Mouse (Mus musculus) NIH3T3 (cell line): Measurements from ENCODE around the gene E130208F15Rik.

Source experiments
- DNase-seq: peaks from one replicate; pipeline ENCODE4 v3.0.0-alpha.2; 2012; ENCODE audit warnings: low read depth

E130208F15Rik gene

DNA sequence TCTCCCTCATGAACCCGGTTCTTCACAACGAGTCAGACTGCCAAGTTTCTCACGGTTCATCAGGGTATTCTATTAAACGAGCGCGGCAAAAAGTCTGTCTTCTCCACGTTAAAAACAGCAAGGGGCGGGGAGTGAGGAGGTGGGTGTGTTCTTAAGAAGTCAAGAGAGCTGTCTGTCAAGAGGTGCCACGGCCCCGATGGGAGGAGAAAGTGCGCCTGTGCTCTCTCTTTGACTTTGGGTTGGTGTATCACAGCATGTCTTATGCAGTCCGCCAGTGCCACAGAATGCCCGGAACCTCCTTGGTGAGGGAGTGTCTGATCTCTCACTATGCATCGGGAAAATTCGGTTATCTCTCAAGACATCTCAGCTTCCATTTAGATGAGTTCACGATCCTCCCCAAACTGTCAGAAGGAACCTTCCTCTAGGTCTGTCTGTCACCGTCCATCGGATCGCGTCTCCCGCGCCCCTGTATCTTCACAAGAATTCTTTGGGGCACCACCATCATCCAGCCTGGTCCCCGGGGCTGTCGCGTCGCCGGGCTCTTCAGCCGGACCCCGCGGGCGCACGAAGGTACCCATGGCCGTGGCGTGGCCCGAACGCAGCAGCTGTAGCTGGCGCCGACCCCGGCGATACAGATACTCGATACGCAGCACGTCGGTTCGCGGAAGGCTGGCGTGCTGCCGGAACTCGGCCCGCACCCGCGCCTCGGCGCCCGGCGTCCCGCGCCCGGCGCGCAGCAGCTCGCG, at the start of gene E130208F15Rik:
Gene E130208F15Rik, plus strand, starts transcription at position 202 of the 746 bp plus-strand sequence.
- DNase-seq, result peak; percentile 87

- DNase-seq, result no peak
Measured at GRCm38 (mm10) chr7:30274383-30274782, 47.2 kb upstream of the E130208F15Rik start.

- DNase-seq, result no peak
Measured at GRCm38 (mm10) chr7:30278911-30279310, 42.6 kb upstream of the E130208F15Rik start.

DNA sequence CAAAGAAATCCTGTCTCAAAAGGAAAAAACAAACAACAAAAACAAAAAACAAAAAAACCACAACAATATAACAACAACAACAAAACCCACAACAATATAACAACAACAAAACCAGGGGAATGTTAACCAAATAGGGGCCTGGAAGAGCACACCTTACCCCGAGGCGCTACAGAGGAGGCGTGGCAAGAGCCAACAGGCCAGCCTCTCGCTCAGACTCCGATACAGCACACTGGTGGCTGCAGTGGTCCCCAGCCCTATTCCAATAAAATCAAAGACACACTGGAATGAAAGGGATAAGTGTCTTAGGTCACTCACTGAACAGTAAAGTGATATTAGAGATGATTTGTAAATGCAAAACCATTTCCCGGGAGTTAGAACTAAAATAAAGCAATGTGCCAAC, 42.0 kb upstream of the E130208F15Rik start:
- no peak for DNase-seq

- peak; percentile 98 for DNase-seq
Measured at GRCm38 (mm10) chr7:30279951-30280669, 41.4 kb upstream of the E130208F15Rik start, which contains the start of the genes Thap8 and Wdr62. Gene Thap8 (plus strand): TSS chr7:30280094. Gene Wdr62 (minus strand): TSS chr7:30280419.

GRCm38 (mm10) chr7:30280670-30281138, 40.8 kb upstream of the E130208F15Rik start:
- DNase-seq, result peak; percentile 97

DNA sequence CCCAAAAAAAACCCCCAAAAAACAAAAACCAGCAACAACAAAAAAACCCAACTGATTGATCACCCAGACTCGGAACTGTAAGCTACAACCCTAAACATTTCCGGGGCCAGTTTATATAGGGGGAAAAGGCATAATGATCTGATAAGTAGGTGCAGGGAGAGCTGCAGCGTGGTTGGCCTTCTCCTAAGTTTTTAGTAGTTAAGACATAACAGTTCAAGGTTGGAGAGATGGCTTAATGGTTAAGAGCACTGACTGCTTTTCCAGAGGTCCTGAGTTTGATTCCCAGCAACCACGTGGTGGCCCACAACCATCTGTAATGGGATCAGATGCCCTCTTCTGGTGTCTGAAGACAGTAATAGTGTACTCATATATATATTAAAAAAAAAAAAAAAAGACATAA, 40.0 kb upstream of the E130208F15Rik start:
- no peak for DNase-seq

DNA sequence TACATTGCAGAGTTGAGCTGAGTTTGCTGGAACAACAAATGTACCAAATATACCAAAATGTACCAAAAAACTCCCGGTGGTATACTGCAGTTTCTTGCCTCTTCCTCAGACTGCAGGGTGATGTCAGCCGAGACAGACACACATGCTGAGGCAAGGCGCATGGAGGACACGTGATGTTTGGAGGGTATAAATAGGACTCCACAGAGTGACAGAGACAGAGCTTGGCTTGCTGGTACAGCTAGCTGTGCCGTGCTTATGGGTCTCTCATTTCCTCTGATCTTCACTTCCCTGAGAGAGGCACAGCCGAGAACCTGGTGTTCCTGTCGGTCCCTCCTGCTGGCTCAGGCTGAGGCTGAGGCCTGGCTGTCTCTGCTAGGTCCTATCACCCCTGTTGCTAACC, 38.8 kb upstream of the E130208F15Rik start:
- no peak for DNase-seq

GRCm38 (mm10) chr7:30286701-30287410, 34.7 kb upstream of the E130208F15Rik start:
- DNase-seq, result no peak

GRCm38 (mm10) chr7:30288046-30288445, 33.5 kb upstream of the E130208F15Rik start:
- DNase-seq, result no peak

- no peak for DNase-seq
Measured at GRCm38 (mm10) chr7:30289071-30289713, 32.3 kb upstream of the E130208F15Rik start.

DNA sequence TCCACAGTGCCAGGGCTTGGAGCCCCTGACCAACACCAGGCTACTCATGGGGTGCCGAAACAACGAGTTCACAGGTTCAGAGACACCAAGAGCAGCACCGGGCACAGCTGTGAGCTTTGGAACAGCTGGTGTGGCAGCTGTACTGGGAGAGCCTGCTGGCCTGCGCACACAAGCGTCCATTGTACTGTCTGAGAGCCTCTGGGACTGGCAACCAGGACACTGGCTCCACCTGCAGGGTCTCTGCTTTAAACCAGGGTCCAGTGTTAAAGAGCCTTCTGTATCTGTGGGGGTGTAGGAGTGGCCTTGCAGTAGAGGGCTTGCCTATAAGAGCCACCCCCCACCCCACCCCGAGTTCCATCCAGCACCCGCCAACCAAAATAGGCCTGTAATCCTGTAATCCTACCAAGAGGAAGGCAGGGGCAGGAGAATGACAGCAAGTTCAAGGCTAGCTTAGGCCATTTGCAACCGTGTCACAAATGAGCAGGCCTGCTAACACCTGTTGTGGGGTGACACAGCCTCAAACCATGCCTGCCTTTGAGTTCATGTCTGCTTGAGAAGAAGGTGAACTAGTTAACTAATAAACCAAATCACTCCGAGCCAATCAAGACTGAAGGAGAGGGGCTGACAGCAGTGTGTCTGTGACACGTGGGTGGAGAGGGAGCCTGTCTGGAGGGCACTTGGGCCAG, 31.7 kb upstream of the E130208F15Rik start:
- no peak for DNase-seq

DNA sequence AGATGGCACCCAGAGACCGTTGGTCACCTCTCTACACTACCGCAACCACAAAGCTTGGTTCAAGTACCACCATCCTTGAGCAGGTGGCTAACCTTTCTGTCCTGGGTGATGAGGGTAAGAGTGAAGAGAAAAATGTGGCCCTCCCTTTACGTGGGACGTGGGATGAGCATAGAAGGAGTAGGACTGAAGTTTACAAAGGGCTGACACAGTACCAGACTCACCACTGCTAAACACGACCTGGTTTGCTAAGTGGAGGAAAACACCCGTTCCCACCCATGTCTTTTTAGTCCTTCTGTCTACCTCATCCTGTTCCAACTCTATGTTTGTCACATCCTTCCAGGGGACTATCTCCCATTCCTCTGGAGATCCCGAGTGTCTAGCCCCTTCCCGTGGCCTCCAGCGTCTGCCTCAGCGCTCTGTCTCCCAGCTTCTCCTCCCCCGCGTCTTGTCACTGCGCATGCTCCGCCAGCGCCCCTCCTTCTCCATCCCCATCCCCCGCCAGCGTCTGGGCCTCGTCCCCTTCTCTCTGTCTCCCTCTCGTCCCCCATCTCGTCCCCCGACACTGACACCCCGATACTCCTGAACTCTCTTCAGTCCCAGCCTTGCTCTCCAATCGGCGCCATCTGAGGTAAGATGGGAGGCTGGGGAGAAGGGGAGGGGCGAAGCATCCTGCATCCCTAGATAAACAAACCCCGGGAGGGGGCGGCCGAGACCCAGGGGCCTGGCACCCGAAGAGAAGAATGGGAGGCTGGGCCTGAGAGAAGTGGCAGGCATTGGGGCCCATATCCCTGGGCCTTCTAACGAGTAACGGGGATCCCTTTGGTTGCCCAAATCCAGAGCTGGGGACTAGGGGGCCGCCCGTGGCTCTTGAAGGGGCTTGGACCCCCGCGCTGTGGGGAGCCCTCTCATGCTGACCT, 30.1 kb upstream of the E130208F15Rik start, which contains the start of gene Clip3:
Gene Clip3, plus strand, starts transcription at position 514 of the 917 bp plus-strand sequence.
- DNase-seq, result peak; percentile 87

GRCm38 (mm10) chr7:30293795-30294194, 27.7 kb upstream of the E130208F15Rik start:
- DNase-seq, result no peak

DNA sequence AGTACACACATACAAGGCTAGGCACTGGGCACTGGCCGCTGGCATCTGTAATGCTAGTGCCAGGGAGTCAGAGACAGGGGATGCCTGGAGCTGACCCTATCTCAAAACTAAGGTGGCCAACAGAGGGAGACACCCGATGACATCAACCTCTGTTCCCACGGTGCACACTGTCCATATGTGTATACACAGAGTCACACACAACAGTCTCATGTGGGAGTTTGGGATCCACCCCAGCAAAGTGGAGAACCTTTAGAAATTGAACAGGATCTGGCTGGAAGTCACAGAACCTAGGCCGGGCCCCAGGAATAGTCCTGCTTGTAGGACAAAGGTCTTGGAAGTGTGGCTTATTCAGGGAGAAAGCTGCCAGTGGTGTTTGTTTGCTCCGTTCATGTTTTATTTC, 27.2 kb upstream of the E130208F15Rik start:
- no peak for DNase-seq

GRCm38 (mm10) chr7:30295103-30295502, 26.4 kb upstream of the E130208F15Rik start:
- peak; percentile 74 for DNase-seq

DNA sequence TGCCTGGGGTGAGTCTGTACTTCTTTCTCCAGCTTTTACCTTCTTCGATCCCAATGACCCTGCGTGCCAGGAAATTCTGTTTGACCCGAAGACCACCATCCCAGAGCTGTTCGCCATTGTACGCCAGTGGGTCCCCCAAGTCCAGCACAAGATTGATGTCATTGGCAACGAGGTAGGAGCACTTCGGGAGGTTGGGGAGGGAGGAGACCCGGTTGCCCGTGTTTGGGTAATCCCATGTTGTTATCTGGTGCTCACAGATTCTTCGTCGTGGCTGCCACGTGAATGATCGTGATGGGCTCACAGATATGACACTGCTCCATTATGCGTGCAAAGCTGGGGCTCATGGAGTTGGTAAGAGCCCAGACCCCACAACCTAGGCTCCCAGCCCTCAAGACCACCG, 24.7 kb upstream of the E130208F15Rik start:
- no peak for DNase-seq

DNA sequence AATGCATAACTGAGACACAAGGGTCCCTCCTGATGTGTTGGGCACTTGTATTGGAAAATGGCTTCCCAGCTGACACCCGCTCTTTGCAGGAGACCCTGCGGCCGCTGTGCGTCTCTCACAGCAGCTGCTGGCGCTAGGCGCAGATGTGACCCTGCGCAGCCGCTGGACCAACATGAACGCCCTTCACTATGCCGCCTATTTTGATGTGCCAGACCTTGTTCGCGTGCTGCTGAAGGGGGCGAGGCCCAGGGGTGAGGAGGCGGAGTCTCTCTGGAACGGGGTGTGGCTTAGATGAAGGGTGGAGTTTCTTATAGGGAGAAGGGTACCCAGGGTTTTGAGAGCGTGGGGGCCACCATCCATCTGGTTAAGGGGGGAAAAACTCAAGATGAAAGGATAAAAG, 24.3 kb upstream of the E130208F15Rik start:
- DNase-seq, result no peak

GRCm38 (mm10) chr7:30300914-30301313, 20.6 kb upstream of the E130208F15Rik start:
- peak; percentile 71 for DNase-seq
